Mouse (Mus musculus): Measurements from ENCODE around the gene Gapdh. TPM values are rescaled to one million over a fixed set of nuclear protein-coding genes. Genes with fewer than 3 reads are reported as not detected.

Gene Gapdh
- polyA plus RNA-seq, 1 experiment from 2014 or later = 1,336 TPM

DNA sequence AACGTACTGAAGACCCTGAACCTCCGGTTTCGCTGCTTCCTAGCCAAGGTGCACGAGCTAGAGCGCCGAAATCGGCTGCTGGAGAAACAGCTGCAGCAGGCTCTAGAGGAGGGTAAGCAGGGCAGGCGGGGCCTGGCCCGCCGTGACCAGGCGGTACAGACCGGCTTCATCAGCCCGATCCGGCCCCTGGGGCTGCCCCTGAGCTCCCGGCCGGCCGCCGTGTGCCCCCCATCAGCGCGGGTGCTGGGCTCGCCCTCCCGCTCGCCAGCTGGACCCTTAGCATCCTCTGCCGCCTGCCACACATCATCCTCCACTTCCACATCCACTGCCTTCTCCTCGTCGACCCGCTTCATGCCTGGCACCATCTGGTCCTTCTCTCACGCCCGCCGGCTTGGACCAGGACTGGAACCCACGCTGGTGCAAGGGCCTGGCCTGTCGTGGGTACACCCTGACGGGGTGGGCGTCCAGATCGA is 20.8 kb downstream of the Gapdh start:
- Histone ChIP-seq H3K9me3 (no peaks in the 10 kb centered on the region), H3K27me3 (no peaks in the 10 kb centered on the region), H3K4me3 (peak overlapping the region; percentile 83), H3K36me3 (peaks cover 42% of the 10 kb centered on the region), H3K4me2 (peak overlapping the region; percentile 91), H3K27ac (replicated peaks) (peak overlapping the region; percentile 94), H3K9ac (peak overlapping the region; percentile 93), H3K4me1 (replicated peaks) (peaks cover 51% of the 10 kb centered on the region)
- ATAC-seq (ENCODE audit: low read depth) = peak; percentile 69
- WGBS = 0% methylated on average over 35 of the region's 35 CpGs

DNA sequence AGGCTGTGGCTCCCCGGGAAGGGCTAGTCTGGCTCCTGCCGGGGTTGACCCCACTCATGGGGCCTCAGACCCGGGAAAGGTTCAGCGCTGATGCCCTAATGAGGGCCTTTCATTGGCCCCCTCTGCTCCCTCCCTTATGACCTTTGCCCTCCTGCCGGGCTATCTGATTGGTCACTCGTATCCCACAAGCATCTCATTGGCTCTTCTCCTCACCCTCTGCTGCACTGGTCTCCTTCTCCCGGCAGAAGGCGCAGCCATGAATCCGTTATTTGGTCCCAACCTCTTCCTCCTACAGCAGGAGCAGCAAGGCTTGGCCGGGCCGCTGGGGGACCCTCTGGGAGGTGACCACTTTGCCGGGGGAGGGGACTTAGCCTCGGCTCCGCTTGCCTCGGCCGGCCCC is 21.3 kb downstream of the Gapdh start, which contains the start of gene Iffo1:
Gene Iffo1, plus strand, starts transcription at position 241 of the 400 bp plus-strand sequence.
- no peaks in the 10 kb centered on the region for H3K9me3 ChIP-seq
- peak; percentile 95 for ATAC-seq (ENCODE audit: low read depth)
- peak within 1 kb of the TSS; percentile 83 for H3K4me3 ChIP-seq
- H3K4me2 ChIP-seq = peak within 1 kb of the TSS; percentile 91
- no peaks in the 10 kb centered on the region for H3K27me3 ChIP-seq
- peaks cover 51% of the 10 kb centered on the region for H3K4me1 ChIP-seq (replicated peaks)
- H3K27ac ChIP-seq (replicated peaks) = peak within 1 kb of the TSS; percentile 94
- H3K36me3 ChIP-seq = peaks cover 47% of the 10 kb centered on the region
- under 1% methylated on average over 16 of the region's 16 CpGs for WGBS
- peak within 1 kb of the TSS; percentile 93 for H3K9ac ChIP-seq

DNA sequence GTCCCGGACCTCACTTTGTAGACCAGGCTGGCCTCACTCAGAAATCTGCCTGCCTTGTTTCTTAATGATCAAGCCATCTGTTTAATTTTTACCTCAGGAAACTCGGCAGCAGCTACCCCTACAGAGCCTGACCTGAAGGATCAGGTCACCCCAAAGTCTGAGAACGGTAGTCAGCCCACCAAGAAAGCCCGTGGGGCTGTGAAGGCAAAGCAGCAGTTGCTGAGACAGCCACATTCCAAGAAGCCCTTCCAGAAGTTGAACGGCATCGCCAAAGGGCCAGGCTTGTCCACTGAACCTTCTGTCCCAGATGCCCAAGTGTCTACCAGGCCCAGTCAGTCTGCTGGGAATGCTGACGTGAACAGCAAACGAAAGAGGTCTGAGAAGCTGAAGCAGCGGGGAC is 22.4 kb downstream of the Gapdh start:
- 85% methylated on average over 9 of the region's 9 CpGs for WGBS

DNA sequence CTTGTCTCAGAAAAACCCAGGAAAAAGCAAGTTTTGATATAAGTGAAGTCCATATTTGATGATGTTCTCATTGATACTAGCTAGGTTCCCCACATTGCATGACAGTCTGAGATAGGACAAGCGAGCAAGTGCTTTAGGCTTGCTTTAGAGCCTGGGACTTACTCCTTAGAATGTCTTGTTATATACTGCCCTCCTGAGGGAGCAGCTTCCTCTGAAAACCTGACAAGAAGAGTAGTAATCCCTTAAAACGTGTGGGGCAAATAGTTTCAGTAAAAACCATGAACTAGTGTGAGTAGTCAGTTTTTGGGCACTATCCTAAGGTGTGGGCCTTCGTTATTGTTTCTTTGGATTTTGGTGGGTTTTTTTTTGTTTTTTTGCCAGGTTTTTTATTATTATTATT is 23.1 kb downstream of the Gapdh start:
- WGBS = 84% methylated on average over 3 of the region's 3 CpGs
- peaks cover 60% of the 10 kb centered on the region for H3K36me3 ChIP-seq

More for the DNA sequence above, 22.4 kb downstream of the Gapdh start:
- Histone ChIP-seq H3K9ac (no peak overlapping the region), H3K27me3 (no peaks in the 10 kb centered on the region), H3K9me3 (no peaks in the 10 kb centered on the region), H3K4me2 (no peak overlapping the region), H3K36me3 (peaks cover 52% of the 10 kb centered on the region), H3K27ac (replicated peaks) (0 out of 2 replicates have a peak overlapping the region, but pooled peaks have one; percentile 94), H3K4me3 (no peak overlapping the region), H3K4me1 (replicated peaks) (peaks cover 42% of the 10 kb centered on the region)
- ATAC-seq (ENCODE audit: low read depth) = no peak

DNA sequence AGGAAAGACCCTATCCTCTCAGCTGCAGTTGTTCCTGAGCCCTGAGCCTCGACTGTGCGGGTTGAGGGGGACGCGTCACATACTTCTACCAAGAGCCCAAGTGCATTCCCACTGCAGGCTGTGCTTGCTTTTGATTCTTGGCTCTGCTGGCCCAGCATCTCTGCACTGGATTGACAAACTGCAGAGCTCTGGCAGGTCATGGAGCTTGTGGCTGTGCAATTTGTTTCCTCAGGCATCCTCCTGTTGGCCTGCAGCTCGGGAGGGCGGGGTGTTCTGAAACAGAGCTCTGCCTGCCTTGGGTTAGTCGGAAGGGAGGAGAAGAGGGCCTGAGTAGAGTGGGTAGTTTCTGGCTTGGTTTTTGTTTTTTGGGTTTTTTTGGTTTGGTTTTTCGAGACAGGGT is 23.8 kb downstream of the Gapdh start:
- no peaks in the 10 kb centered on the region for H3K9me3 ChIP-seq

More for the DNA sequence above, 23.1 kb downstream of the Gapdh start:
- no peaks in the 10 kb centered on the region for H3K27me3 ChIP-seq
- H3K9me3 ChIP-seq = no peaks in the 10 kb centered on the region
- ATAC-seq (ENCODE audit: low read depth) = no peak
- no peak overlapping the region for H3K4me3 ChIP-seq
- no peak overlapping the region for H3K4me2 ChIP-seq
- H3K9ac ChIP-seq = no peak overlapping the region
- H3K4me1 ChIP-seq (replicated peaks) = peaks cover 34% of the 10 kb centered on the region
- no peak overlapping the region for H3K27ac ChIP-seq (replicated peaks)

DNA sequence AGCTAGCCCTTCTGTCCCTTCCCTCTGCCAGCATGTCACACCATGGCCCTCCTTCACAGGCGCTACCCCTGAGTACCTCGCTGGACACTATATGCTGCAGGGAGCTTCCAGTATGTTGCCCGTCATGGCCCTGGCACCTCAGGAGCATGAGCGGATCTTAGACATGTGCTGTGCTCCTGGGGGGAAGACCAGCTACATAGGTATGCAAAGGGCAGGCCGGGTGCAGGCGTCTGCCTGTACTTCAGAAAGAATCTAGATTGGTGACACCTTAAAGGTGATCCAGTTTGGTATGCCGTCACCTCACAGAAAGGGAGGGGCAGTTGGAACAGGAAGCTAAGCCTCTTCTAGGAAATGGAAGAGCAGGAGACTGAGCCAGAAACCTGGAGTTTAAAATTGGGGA is 26.5 kb downstream of the Gapdh start:
- WGBS = 92% methylated on average over 7 of the region's 7 CpGs
- H3K9me3 ChIP-seq = no peaks in the 10 kb centered on the region
- no peaks in the 10 kb centered on the region for H3K27me3 ChIP-seq
- H3K27ac ChIP-seq (replicated peaks) = no peak overlapping the region
- peaks cover 92% of the 10 kb centered on the region for H3K36me3 ChIP-seq
- no peak overlapping the region for H3K4me3 ChIP-seq
- no peak overlapping the region for H3K4me2 ChIP-seq
- ATAC-seq (ENCODE audit: low read depth) = no peak
- peaks cover 7% of the 10 kb centered on the region for H3K4me1 ChIP-seq (replicated peaks)
- no peak overlapping the region for H3K9ac ChIP-seq

More for the DNA sequence above, 23.8 kb downstream of the Gapdh start:
- Histone ChIP-seq H3K4me1 (replicated peaks) (peaks cover 27% of the 10 kb centered on the region), H3K9ac (no peak overlapping the region), H3K4me2 (no peak overlapping the region), H3K27ac (replicated peaks) (no peak overlapping the region), H3K36me3 (peaks cover 67% of the 10 kb centered on the region), H3K4me3 (no peak overlapping the region), H3K27me3 (no peaks in the 10 kb centered on the region)
- 94% methylated on average over 8 of the region's 8 CpGs for WGBS
- no peak for ATAC-seq (ENCODE audit: low read depth)

DNA sequence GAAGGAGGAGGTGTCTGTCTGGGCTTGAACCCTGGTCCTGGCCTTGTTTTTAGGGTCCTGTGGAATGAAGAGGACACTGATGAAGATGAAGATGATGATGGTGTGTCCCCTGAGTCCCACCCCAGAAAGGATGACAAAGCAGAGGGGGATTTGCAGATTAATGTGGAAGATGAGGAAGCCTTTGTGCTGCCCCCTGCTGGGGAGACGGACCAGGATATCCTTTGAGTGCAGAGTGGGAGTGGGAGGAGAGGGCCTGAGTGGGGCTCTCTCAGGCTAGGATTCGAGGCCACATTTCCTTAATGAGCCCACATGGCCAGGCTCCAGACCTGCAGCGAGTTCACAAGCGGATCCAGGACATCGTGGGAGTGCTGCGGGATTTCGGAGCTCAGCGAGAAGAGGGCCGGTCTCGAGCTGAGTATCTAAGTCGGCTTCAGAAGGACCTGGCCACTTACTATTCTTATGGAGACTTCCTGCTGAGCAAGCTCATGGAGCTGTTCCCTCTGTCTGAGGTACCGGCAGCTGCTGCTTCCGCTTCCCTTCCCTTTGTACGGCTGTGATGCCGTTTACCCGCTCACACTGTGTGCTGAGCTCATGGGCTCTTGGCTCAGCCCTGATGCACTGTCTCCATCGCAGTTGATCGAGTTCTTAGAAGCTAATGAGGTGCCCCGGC is 29.1 kb downstream of the Gapdh start:
- H3K9ac ChIP-seq = no peak overlapping the region
- ATAC-seq (ENCODE audit: low read depth) = no peak
- WGBS = 83% methylated on average over 19 of the region's 19 CpGs
- no peak overlapping the region for H3K4me3 ChIP-seq
- no peaks in the 10 kb centered on the region for H3K9me3 ChIP-seq
- H3K4me2 ChIP-seq = no peak overlapping the region
- no peak overlapping the region for H3K27ac ChIP-seq (replicated peaks)
- H3K4me1 ChIP-seq (replicated peaks) = peaks cover 14% of the 10 kb centered on the region
- no peaks in the 10 kb centered on the region for H3K27me3 ChIP-seq
- H3K36me3 ChIP-seq = peaks cover 90% of the 10 kb centered on the region

DNA sequence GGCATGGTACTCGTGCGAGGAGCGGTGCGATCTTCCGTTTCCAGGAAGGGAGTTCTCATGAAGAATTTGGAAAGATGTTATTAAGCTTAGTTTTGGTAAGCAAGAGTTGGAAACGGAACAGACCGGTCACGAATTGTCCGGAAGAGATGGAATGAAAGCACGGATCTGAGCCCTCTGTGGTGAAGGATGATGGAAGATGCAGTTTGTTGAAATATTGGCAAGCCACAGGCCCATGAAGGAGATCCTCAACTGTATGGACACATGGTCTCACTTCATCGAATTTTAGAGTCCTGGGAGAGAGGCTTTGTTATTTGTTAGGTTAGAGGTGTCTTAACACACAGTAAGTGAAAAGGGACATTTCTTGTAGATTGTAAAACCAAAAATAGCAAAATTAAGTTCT is 33.8 kb downstream of the Gapdh start:
- H3K4me1 ChIP-seq (replicated peaks) = peaks cover 19% of the 10 kb centered on the region
- ATAC-seq (ENCODE audit: low read depth) = no peak
- H3K4me3 ChIP-seq = peak overlapping the region; percentile 92
- H3K27ac ChIP-seq (replicated peaks) = no peak overlapping the region
- peak overlapping the region; percentile 92 for H3K4me2 ChIP-seq
- peak overlapping the region; percentile 85 for H3K9ac ChIP-seq
- 6% methylated on average over 11 of the region's 11 CpGs for WGBS
- H3K36me3 ChIP-seq = peaks cover 76% of the 10 kb centered on the region
- H3K9me3 ChIP-seq = no peaks in the 10 kb centered on the region
- no peaks in the 10 kb centered on the region for H3K27me3 ChIP-seq

DNA sequence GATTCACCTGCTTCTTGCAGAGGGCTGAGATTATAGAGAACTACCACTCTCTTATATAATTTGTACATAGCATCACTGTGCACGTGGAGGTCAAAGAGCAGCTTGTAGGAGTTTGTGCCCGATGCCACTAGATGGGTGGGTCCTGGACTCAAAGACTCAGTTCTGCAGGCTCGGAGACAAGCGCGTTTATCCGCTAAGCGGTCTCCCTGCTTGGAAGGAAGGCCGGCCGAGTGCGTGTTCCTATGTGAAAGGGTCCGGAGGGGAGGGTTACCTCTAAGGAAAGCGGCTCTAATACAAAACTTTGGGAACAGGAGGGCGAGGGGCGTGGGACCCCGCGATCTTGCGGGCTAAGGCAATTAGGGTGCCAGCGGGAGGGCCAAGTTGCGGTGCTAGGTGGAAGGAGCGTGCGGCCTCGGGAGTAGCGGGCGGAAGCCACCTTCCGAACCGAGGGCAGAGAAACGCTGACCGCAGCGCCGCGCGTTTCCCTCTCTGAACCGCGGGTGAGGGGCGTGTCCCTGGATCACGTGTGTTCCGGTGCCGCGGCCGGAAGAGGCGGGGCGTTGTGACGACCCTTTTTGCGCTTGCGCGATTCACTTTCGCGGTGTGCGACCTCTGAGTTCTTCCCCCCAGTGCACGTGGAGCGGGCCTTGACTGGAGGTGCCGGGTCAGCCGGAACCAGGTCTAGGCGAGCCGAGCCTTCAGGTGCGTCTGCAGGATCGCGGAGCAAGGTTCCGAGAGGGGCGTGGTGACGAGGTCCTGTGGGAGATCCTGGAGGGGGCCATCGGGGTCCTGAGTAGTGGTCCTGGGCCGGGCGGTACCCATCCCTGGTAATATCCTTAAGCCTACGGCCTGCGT is 34.7 kb downstream of the Gapdh start, which contains the start of gene Nop2:
Gene Nop2, plus strand, starts transcription at position 608 of the 855 bp plus-strand sequence.
- peak within 1 kb of the TSS; percentile 92 for H3K4me3 ChIP-seq
- H3K27me3 ChIP-seq = no peaks in the 10 kb centered on the region
- ATAC-seq (ENCODE audit: low read depth) = peak; percentile 94
- WGBS = under 1% methylated on average over 66 of the region's 66 CpGs
- H3K27ac ChIP-seq (replicated peaks) = peak within 1 kb of the TSS; percentile 84
- no peaks in the 10 kb centered on the region for H3K9me3 ChIP-seq
- peaks cover 76% of the 10 kb centered on the region for H3K36me3 ChIP-seq
- peak within 1 kb of the TSS; percentile 85 for H3K9ac ChIP-seq
- peak within 1 kb of the TSS; percentile 92 for H3K4me2 ChIP-seq
- H3K4me1 ChIP-seq (replicated peaks) = peaks cover 19% of the 10 kb centered on the region

DNA sequence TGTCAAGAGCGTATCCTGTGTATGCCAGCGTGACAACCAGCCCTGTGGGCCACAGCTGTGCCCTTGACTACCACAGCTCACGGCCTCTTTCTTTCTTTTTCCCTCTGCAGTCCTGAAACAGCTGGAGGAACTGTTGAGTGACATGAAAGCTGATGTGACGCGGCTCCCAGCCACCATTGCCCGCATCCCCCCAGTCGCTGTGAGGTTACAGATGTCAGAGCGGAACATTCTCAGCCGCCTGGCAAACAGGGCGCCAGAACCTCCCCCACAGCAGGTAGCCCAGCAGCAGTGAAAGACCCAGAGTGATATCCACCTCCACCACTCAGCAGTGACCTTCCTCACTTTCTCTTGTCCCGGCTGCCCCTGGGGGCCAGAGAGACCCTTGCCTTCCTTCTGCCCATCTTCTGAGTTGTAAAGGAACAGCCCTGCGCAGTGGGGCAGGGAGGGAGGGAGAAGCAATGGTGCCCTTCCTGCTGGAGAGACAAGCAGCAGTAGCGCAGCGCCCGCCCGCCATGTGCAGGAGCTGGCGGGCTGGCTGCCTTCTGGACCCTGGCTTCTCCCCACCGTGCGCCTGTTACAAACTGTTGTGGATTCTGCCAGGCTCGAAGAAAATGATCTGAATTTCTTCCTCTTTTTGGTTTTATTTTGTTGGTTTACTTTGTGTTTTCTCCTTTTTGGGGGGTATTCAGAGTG is 36.4 kb downstream of the Gapdh start:
- 87% methylated on average over 20 of the region's 20 CpGs for WGBS
- no peak overlapping the region for H3K27ac ChIP-seq (replicated peaks)

DNA sequence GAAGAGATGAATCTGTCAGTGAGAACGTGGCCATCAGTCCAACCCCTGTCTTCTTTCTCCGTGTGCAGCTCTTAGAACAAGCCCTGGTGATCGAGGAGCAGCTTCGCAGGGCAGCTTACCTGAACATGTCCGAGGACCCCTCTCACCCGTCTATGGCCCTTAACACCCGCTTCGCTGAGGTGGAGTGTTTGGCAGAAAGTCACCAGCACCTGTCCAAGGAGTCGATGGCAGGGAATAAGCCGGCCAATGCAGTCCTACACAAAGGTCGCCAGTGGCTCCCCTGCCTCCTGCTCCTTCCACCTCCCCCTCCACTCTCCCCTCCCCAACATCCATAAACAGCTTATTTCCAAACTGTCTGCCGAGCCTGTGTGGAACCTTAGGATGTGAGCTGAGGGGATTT is 37.5 kb downstream of the Gapdh start:
- H3K36me3 ChIP-seq = peaks cover 77% of the 10 kb centered on the region

More for the DNA sequence above, 36.4 kb downstream of the Gapdh start:
- no peak overlapping the region for H3K4me3 ChIP-seq
- ATAC-seq (ENCODE audit: low read depth) = no peak
- no peaks in the 10 kb centered on the region for H3K9me3 ChIP-seq
- peaks cover 19% of the 10 kb centered on the region for H3K4me1 ChIP-seq (replicated peaks)
- no peak overlapping the region for H3K9ac ChIP-seq
- H3K4me2 ChIP-seq = no peak overlapping the region
- no peaks in the 10 kb centered on the region for H3K27me3 ChIP-seq
- H3K36me3 ChIP-seq = peaks cover 77% of the 10 kb centered on the region

More for the DNA sequence above, 37.5 kb downstream of the Gapdh start:
- H3K9me3 ChIP-seq = no peaks in the 10 kb centered on the region
- H3K4me2 ChIP-seq = no peak overlapping the region
- H3K27ac ChIP-seq (replicated peaks) = no peak overlapping the region
- peaks cover 19% of the 10 kb centered on the region for H3K4me1 ChIP-seq (replicated peaks)
- H3K9ac ChIP-seq = no peak overlapping the region
- no peaks in the 10 kb centered on the region for H3K27me3 ChIP-seq
- no peak for ATAC-seq (ENCODE audit: low read depth)
- 88% methylated on average over 12 of the region's 12 CpGs for WGBS
- H3K4me3 ChIP-seq = no peak overlapping the region

All from neural tube, embryonic 13.5 days (tissue).